Mouse (Mus musculus) spleen, adult 2 months (tissue): ENCODE data around the gene Hist1h2bb.

Experiments
- CTCF ChIP-seq: fragments of 200-500 bp; IDR thresholded peaks from 2 replicates; pipeline ENCODE4 v1.5.1; 2011; ENCODE audit warnings: mild to moderate bottlenecking, inconsistent platforms; ENCODE audit not compliant: insufficient read depth, insufficient read length, insufficient replicate concordance; ENCODE audit errors: extremely low read depth
- POLR2A ChIP-seq: fragments of 200-500 bp; IDR thresholded peaks from 2 replicates; pipeline ENCODE4 v1.6.1; 2011; ENCODE audit warnings: low read depth, low read length, inconsistent platforms

DNA sequence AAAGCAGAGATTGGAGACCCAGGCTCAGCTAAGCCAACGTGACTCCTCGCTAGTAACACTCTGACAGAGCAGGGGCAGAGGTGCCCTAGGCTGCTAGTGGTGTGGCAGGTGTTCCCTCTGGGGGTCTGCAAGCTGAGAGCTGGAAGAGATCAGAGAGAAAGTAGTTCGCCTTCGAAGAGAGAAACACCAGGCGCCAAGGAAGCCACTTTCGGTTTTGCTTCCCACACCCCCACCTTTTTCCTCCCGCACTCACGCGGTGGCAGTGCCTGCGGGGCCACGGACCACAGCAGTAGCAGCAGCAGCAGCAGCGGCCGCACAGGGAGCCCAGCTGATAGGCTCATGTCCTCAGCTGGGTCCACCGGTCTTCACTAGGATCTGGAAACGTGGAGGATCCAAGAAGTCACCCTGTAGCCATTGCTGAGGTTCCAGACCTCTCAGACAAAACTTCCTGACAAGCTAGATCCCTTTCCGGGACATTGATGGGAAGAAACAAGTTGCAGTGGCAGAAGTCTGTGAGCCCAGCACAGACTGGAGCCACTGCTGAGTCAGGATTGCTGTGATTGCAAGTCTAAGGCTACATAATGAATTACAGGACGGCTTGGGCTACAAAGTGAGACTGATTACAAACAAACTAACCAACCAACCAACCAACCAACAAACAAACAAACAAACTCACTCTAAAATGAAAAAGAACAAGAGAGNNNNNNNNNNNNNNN, 36.0 kb upstream of the Hist1h2bb start, which contains the start of gene Hfe:
- no peak for TF ChIP-seq CTCF
- TF ChIP-seq POLR2A, result no peak; the same call in 1 of the 2 replicates
